Mouse (Mus musculus): Measurements from ENCODE around the gene Atrnl1.

GRCm38 (mm10) chr19:57725326-57725725 is 114.5 kb downstream of the Atrnl1 start:
- TF ChIP-seq CTCF (IDR thresholded peaks at IDR 0.05; ENCODE audit: insufficient read depth, low read length) (no peak), POLR2A (IDR thresholded peaks at IDR 0.05; ENCODE audit: borderline replicate concordance, extremely low read depth, low read depth, low read length) (no peak)
